Comparison of ENCODE assay signal across 9 mouse cellular contexts in the genomic region with DNA sequence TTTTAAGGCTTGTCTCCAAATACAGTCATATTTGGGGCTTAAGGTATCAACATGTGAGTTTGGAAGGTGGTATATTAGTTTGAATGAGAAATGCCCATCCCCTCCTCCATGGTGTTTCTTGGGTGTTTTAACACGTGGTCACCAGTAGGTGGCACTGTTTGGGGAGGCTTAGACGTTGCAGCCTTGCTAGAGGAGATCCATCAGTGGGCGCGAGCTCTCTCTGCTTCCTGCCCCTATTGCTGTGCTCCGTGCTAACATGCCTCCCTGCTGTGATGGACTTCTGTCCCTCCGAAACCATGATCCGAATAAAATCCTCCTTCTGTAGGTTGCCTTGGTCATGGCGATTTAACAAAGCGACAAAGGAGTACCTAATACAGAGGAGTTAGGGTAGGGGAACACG.
DNase-seq lines count a peak whose midpoint lies in the region; TF ChIP-seq lines count a peak whose summit lies in the region.
"Had no signal": no experiment of that assay in that cellular context is flagged by ENCODE, and none has a peak within 500 bp of the region (broad histone marks: within the 10 kb centered on the region; RNA-seq: fewer than 3 reads in every experiment).

No protein-coding gene starts in this region.

- H3K36me3 ChIP-seq in heart, embryonic 10.5 days, result no peaks in the 10 kb centered on the region
- no peaks in the 10 kb centered on the region for H3K36me3 ChIP-seq in thymus, adult 2 months (ENCODE audit: control insufficient read depth, insufficient read depth, low read length)
- H3K36me3 ChIP-seq: hindbrain, embryonic 12.5 days had no signal

- no peaks in the 10 kb centered on the region for H3K9me3 ChIP-seq in heart, embryonic 10.5 days
- H3K9me3 ChIP-seq: hindbrain, embryonic 12.5 days had no signal

- DNase-seq in heart, embryonic 10.5 days (ENCODE audit: low spot score), result no peak
- DNase-seq in heart, adult 8-10 months (ENCODE audit: low spot score), result no peak
- DNase-seq in thymus, adult 2 months, result peak; percentile 9
- DNase-seq in thymus, postnatal 25 days, result no peak
- peak; percentile 28 for DNase-seq in forelimb bud, embryonic 11.5 days (ENCODE audit: low read depth, low spot score)
- peak; percentile 28 for DNase-seq in thymus, postnatal 4 days
- no peak for DNase-seq in layer of hippocampus, adult 8-10 months (ENCODE audit: low spot score in 2 of 2)
- DNase-seq in spleen, adult 12 weeks (ENCODE audit: low spot score), result no peak

- no peaks in the 10 kb centered on the region for H3K27me3 ChIP-seq in heart, embryonic 10.5 days (ENCODE audit: insufficient read depth, poor library complexity, severe bottlenecking)
- no peaks in the 10 kb centered on the region for H3K27me3 ChIP-seq in thymus, adult 2 months (ENCODE audit: control insufficient read depth, insufficient read depth, low read length)
- H3K27me3 ChIP-seq: hindbrain, embryonic 12.5 days had no signal

- no peak for TF ChIP-seq POLR2A in thymus, adult 2 months (IDR thresholded peaks at IDR 0.05; ENCODE audit: control insufficient read depth, extremely low read depth, insufficient read depth, low read length, poor library complexity)

- H3K27ac ChIP-seq in heart, embryonic 10.5 days, result no peak overlapping the region
- no peak overlapping the region for H3K27ac ChIP-seq in thymus, adult 2 months (ENCODE audit: control insufficient read depth, insufficient read depth, low read length)
- H3K27ac ChIP-seq: hindbrain, embryonic 12.5 days had no signal

- peak overlapping the region; percentile 27; the same call in 1 of the 2 replicates for H3K4me3 ChIP-seq in heart, embryonic 10.5 days
- H3K4me3 ChIP-seq in thymus, adult 2 months (ENCODE audit: control insufficient read depth, insufficient read depth, low read length), result no peak overlapping the region
- H3K4me3 ChIP-seq: hindbrain, embryonic 12.5 days had no signal

- no peaks in the 10 kb centered on the region for H3K4me1 ChIP-seq in heart, embryonic 10.5 days
- no peaks in the 10 kb centered on the region for H3K4me1 ChIP-seq in thymus, adult 2 months (replicated peaks; ENCODE audit: control insufficient read depth, insufficient read depth, low read length)
- H3K4me1 ChIP-seq: hindbrain, embryonic 12.5 days had no signal

- TF ChIP-seq CTCF in thymus, adult 2 months (IDR thresholded peaks at IDR 0.05; ENCODE audit: borderline replicate concordance, control insufficient read depth, extremely low read depth, insufficient read depth, low read length, poor library complexity), result peak; percentile 49; the same call in 1 of the 2 replicates

- 29% methylated on average over 10 of the region's 10 CpGs for WGBS in heart, embryonic 10.5 days
- 50% methylated on average over 10 of the region's 10 CpGs for WGBS in thymus, adult 2 months

Comparison
In these comparisons a context has a peak if more than half of its experiments do, and no peak if none do; other contexts are left out.
1. DNase-seq: peak in thymus, adult 2 months (single experiment), forelimb bud, embryonic 11.5 days (single experiment) and thymus, postnatal 4 days (single experiment); none in heart, embryonic 10.5 days (single experiment), heart, adult 8-10 months (single experiment), thymus, postnatal 25 days (single experiment), layer of hippocampus, adult 8-10 months (0 of 2) and spleen, adult 12 weeks (single experiment).